Mouse (Mus musculus): ENCODE data around the gene Foxo3. TPM values are rescaled to one million over a fixed set of nuclear protein-coding genes. Genes with fewer than 3 reads are reported as not detected.

Foxo3 gene
- polyA plus RNA-seq, 1 experiment from 2014 or later, result 2.5 TPM

GRCm38 (mm10) chr10:42296559-42296958 is 20.0 kb upstream of the Foxo3 start:
- 65% methylated on average over 4 of the region's 4 CpGs for WGBS
- Histone ChIP-seq H3K27me3 (ENCODE audit: insufficient read depth, poor library complexity, severe bottlenecking) (no peaks in the 10 kb centered on the region), H3K4me1 (replicated peaks) (no peaks in the 10 kb centered on the region), H3K4me3 (no peak overlapping the region), H3K27ac (no peak overlapping the region), H3K36me3 (no peaks in the 10 kb centered on the region), H3K9me3 (no peaks in the 10 kb centered on the region)
- no peak for DNase-seq (ENCODE audit: low spot score)

- Histone ChIP-seq H3K9me3 (no peaks in the 10 kb centered on the region), H3K27ac (no peak overlapping the region), H3K27me3 (ENCODE audit: insufficient read depth, poor library complexity, severe bottlenecking) (no peaks in the 10 kb centered on the region), H3K4me3 (no peak overlapping the region), H3K36me3 (no peaks in the 10 kb centered on the region), H3K4me1 (replicated peaks) (peaks cover 3% of the 10 kb centered on the region; the same call in 1 of the 2 replicates)
- no peak for DNase-seq (ENCODE audit: low spot score)
- 3% methylated on average over 1 of the region's 1 CpGs for WGBS
These were observed 18.5 kb upstream of the Foxo3 start for GRCm38 (mm10) chr10:42295028-42295427.

GRCm38 (mm10) chr10:42294392-42294791 is 17.8 kb upstream of the Foxo3 start:
- WGBS, result 77% methylated on average over 2 of the region's 2 CpGs
- DNase-seq (ENCODE audit: low spot score), result no peak
- Histone ChIP-seq H3K36me3 (no peaks in the 10 kb centered on the region), H3K27me3 (ENCODE audit: insufficient read depth, poor library complexity, severe bottlenecking) (no peaks in the 10 kb centered on the region), H3K4me1 (replicated peaks) (peaks cover 3% of the 10 kb centered on the region; the same call in 1 of the 2 replicates), H3K9me3 (no peaks in the 10 kb centered on the region), H3K4me3 (no peak overlapping the region), H3K27ac (no peak overlapping the region)

GRCm38 (mm10) chr10:42293877-42294276 is 17.3 kb upstream of the Foxo3 start:
- Histone ChIP-seq H3K36me3 (no peaks in the 10 kb centered on the region), H3K27ac (no peak overlapping the region), H3K4me1 (replicated peaks) (peaks cover 3% of the 10 kb centered on the region; the same call in 1 of the 2 replicates), H3K9me3 (no peaks in the 10 kb centered on the region), H3K4me3 (no peak overlapping the region), H3K27me3 (ENCODE audit: insufficient read depth, poor library complexity, severe bottlenecking) (no peaks in the 10 kb centered on the region)
- WGBS, result 74% methylated on average over 4 of the region's 4 CpGs
- DNase-seq (ENCODE audit: low spot score), result no peak

GRCm38 (mm10) chr10:42291360-42291759 is 14.8 kb upstream of the Foxo3 start:
- DNase-seq (ENCODE audit: low spot score), result peak; percentile 50
- 55% methylated on average over 5 of the region's 5 CpGs for WGBS
- no peaks in the 10 kb centered on the region for H3K36me3 ChIP-seq

DNA sequence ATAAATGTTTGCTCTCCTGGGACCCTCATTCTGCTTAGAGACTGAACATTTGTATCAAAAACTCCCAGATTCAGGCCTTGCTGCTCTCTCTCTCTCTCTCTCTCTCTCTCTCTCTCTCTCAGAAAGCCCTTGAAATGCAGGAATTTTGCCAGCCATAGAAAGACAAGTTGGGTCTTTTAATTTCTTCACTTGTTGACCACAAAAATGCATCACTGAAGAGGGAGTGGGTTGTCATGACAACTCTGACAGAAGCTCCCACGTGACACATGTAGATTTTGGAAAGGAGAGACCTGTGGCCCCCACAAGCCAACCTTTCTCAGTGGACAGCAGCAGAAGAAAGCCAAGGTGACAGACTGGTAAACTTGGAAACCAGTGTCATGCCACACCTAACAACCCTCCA is 11.1 kb upstream of the Foxo3 start:
- no peak overlapping the region for H3K4me3 ChIP-seq
- H3K9me3 ChIP-seq, result peaks cover 21% of the 10 kb centered on the region
- H3K27me3 ChIP-seq (ENCODE audit: insufficient read depth, poor library complexity, severe bottlenecking), result no peaks in the 10 kb centered on the region
- H3K27ac ChIP-seq, result no peak overlapping the region
- 51% methylated on average over 1 of the region's 1 CpGs for WGBS
- H3K36me3 ChIP-seq, result no peaks in the 10 kb centered on the region
- peaks cover 3% of the 10 kb centered on the region; the same call in 1 of the 2 replicates for H3K4me1 ChIP-seq (replicated peaks)
- DNase-seq (ENCODE audit: low spot score), result no peak

More at GRCm38 (mm10) chr10:42291360-42291759, 14.8 kb upstream of the Foxo3 start:
- no peak overlapping the region for H3K4me3 ChIP-seq
- H3K27me3 ChIP-seq (ENCODE audit: insufficient read depth, poor library complexity, severe bottlenecking), result no peaks in the 10 kb centered on the region
- no peak overlapping the region for H3K27ac ChIP-seq
- H3K9me3 ChIP-seq, result peaks cover 5% of the 10 kb centered on the region
- peaks cover 3% of the 10 kb centered on the region; the same call in 1 of the 2 replicates for H3K4me1 ChIP-seq (replicated peaks)

- H3K9me3 ChIP-seq, result no peaks in the 10 kb centered on the region
- H3K4me1 ChIP-seq (replicated peaks), result peaks cover 36% of the 10 kb centered on the region
- peak overlapping the region; percentile 85 for H3K4me3 ChIP-seq
- no peaks in the 10 kb centered on the region for H3K36me3 ChIP-seq
- 2% methylated on average over 38 of the region's 38 CpGs for WGBS
- H3K27ac ChIP-seq, result peak overlapping the region; percentile 91
- DNase-seq (ENCODE audit: low spot score), result no peak
- H3K27me3 ChIP-seq (ENCODE audit: insufficient read depth, poor library complexity, severe bottlenecking), result peaks cover 27% of the 10 kb centered on the region
These were observed 1.8 kb upstream of the Foxo3 start for GRCm38 (mm10) chr10:42278307-42278850.

DNA sequence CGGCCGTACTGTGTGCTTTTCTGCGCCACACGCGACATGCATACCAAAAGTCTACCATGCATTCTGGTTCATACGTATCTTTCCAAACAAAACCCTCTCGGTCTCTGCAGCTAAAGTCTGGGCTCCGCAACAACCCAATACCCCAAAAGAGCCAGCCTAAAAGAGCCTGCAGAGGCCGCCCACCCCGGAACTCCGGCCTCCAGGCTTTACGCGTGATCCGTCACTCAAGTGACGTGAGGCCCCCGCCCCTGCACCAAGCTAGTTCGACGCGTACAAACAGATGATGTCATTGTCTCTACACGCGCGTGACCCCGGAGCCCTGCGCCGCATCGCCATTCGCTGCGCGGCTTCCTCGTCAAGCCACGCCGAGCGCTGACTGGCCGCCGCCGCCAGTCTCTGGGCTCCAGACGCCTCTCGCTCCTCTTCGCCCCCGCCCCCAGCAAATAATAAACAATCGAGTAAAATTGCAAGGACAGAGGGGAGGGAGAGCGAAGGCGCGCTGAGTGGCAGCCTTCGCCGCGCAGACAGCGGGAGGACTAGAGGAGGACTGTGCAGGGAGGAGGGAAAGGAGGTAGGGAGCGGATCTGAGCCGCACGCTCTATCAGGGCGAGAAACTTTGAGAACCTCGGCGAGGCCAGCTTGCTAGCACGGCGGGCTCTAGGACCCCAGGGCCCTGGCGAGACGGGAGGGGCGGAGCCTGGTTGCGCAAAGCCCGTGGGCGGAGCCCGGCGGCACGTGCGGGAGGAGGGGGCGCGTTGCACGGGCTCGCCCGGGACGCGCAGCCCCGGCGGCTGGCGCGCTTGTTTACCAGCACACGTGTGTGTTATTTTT is 1.1 kb upstream of the Foxo3 start:
- peaks cover 34% of the 10 kb centered on the region for H3K27me3 ChIP-seq (ENCODE audit: insufficient read depth, poor library complexity, severe bottlenecking)
- peak overlapping the region; percentile 85 for H3K4me3 ChIP-seq
- under 1% methylated on average over 78 of the region's 78 CpGs for WGBS

GRCm38 (mm10) chr10:42275871-42276501 is 569 bp downstream of the Foxo3 start:
- WGBS, result under 1% methylated on average over 40 of the region's 40 CpGs
- DNase-seq (ENCODE audit: low spot score), result peak; percentile 60
- no peaks in the 10 kb centered on the region for H3K9me3 ChIP-seq
- H3K27me3 ChIP-seq (ENCODE audit: insufficient read depth, poor library complexity, severe bottlenecking), result peaks cover 45% of the 10 kb centered on the region
- peak overlapping the region; percentile 91 for H3K27ac ChIP-seq
- peak overlapping the region; percentile 85 for H3K4me3 ChIP-seq
- no peaks in the 10 kb centered on the region for H3K36me3 ChIP-seq
- peaks cover 46% of the 10 kb centered on the region for H3K4me1 ChIP-seq (replicated peaks)

More for the DNA sequence above, 1.1 kb upstream of the Foxo3 start:
- H3K4me1 ChIP-seq (replicated peaks), result peaks cover 37% of the 10 kb centered on the region
- no peaks in the 10 kb centered on the region for H3K36me3 ChIP-seq
- DNase-seq (ENCODE audit: low spot score), result peak; percentile 97
- peak overlapping the region; percentile 91 for H3K27ac ChIP-seq
- no peaks in the 10 kb centered on the region for H3K9me3 ChIP-seq

DNA sequence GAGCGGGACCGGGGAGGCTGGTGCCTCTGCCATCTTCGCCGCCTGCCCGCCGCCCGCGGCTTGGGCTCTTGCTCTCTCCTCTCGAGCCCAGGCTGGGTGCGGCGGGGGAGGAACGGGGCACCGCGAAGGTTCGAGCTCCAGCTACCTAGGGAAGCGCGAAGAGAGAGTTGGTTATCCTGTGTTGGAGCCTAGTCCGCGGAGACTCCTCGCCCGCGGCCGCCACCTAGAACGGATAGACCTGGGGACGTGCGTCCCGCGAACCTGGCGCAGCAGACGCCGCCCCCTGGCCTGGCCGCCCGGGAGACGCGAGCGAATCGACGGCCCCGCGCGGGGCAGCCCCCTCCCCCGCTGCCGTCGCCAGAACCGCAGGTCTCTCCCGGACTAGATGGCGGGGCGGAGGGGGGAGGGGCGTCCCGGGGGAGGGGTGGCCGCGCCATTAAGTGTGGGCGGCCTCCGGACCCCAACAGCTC is 1.1 kb downstream of the Foxo3 start:
- H3K27ac ChIP-seq, result peak overlapping the region; percentile 91
- WGBS, result 0% methylated on average over 46 of the region's 54 CpGs
- H3K4me1 ChIP-seq (replicated peaks), result peaks cover 46% of the 10 kb centered on the region

GRCm38 (mm10) chr10:42274712-42275400 is 1.7 kb downstream of the Foxo3 start:
- peaks cover 48% of the 10 kb centered on the region for H3K4me1 ChIP-seq (replicated peaks)

More for the DNA sequence above, 1.1 kb downstream of the Foxo3 start:
- no peak for DNase-seq (ENCODE audit: low spot score)
- Histone ChIP-seq H3K27me3 (ENCODE audit: insufficient read depth, poor library complexity, severe bottlenecking) (peaks cover 45% of the 10 kb centered on the region), H3K9me3 (no peaks in the 10 kb centered on the region), H3K4me3 (peak overlapping the region; percentile 85), H3K36me3 (no peaks in the 10 kb centered on the region)

More at GRCm38 (mm10) chr10:42274712-42275400, 1.7 kb downstream of the Foxo3 start:
- H3K27me3 ChIP-seq (ENCODE audit: insufficient read depth, poor library complexity, severe bottlenecking), result peaks cover 43% of the 10 kb centered on the region
- no peaks in the 10 kb centered on the region for H3K36me3 ChIP-seq
- no peaks in the 10 kb centered on the region for H3K9me3 ChIP-seq
- peak overlapping the region; percentile 85 for H3K4me3 ChIP-seq
- peak overlapping the region; percentile 91 for H3K27ac ChIP-seq
- WGBS, result under 1% methylated on average over 65 of the region's 65 CpGs
- DNase-seq (ENCODE audit: low spot score), result peak; percentile 60
